Mouse (Mus musculus) kidney, adult 8-10 months (tissue): Measurements from ENCODE around the gene Pde6b.

Experiments
- DNase-seq, 2 experiments: peaks; one replicate each; pipeline ENCODE4 v3.0.0; 2022

Gene Pde6b

DNA sequence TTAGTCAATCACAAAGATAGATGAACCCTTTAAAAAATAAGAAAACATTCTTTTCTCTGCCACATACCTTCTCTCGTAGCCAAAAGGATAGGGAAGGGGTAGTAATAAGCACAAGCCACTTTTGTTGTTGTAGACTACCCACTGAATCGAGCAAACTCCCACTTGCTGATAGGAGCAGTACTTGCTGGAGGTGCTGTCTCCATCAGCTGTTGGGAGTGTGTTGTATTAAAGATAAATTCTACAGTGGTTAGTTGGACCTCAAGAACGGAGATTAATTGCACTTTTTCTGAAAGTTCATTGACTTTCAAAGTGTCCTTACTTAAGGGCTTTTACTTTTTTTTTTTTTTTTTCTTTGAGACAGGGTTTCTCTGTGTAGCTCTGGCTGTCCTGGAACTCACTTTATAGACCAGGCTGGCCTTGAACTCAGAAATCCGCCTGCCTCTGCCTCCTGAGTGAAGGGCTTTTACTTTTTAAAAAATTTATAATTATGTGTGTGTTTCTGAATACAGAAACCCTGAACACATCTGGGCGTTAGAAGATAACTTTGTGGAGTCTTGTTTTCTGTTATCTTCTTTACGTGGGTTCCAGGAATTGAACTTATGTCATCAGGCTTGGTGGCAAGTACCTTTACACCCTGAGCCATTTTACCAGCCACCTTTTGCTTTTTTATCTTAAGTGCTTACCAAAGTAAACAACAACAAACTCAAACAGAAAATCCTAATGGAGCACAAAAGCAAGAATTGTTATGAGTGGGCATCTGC, 77.1 kb downstream of the Pde6b start:
- DNase-seq: no peak

DNA sequence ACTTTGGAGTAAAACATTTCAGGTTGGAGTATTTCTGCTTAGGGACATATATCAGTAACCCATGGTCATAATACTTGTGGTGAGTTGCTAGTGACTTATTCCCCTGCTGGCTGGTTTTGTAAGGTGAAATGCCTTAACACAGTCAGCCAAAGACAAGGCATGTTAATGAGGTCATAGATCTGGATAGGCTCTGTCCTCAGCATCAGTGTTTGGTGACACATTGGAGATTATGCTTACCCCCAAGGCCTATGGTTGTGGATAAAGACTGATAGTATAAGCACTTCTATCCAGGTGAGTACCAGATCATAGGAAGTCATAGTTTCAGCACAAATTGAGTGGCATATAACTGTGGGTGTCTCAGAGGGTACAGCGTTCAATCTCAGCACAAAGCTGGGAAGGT, 78.5 kb downstream of the Pde6b start:
- DNase-seq: no peak

DNA sequence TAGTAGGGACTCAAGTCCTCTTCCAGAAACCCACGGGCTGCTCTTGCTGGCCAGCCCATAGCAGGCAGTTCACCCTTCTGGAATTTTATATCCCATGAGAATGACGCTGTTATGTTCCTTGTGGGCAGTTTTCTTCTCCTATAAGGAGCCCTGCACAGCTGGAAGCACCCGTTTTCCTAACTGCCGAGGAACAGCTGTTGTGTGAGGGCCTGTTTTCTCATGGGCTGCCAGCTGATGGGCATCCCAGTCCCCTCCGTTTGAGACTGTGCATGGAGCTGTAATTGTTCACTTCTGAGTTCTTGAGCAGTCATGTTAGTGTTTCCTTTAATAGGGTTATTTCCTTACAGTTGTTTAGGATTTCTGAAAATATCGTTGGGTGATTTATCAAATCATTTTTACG, 81.4 kb downstream of the Pde6b start:
- DNase-seq: no peak

DNA sequence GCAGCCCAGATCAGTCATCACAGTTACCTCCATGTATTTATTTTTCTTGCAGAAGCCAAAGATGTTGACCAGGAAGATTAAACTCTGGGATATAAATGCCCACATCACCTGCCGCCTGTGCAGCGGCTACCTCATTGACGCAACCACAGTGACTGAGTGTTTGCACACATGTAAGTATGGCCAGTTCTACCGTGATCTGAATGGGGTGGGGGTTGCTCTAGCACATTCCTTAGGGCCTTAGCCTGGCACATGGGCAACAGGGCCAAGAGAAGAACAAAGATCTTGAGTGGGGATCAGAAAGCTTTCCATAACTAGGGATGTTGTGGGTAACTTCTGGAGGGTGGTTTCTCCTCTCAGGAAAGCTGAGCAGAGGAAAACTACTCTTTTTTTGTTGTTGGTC, 85.5 kb downstream of the Pde6b start:
- DNase-seq: no peak

DNA sequence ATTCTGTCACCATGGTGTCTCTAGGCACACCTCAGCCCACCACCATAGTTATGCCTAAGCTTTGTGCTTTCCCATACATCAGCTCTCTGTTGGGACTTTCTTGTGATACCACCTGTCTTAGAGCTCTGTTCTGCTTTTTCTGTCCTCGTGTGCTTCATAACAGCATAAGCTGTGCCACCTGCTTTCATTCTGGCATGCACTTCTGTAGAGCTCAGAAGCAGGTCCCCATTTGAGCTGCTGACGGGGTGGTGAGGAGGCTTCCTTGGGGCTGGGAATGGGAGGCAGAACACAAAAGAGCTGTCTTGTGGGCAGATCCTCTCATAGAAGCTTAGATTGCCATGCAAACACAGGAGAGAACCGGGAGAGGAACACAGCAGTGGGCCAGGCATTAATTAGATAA, 87.8 kb downstream of the Pde6b start:
- no peak for DNase-seq
